Mouse (Mus musculus): ENCODE measurements around the gene Gm28230. TPM values are rescaled to one million over a fixed set of nuclear protein-coding genes. Genes with fewer than 3 reads are reported as not detected.

Gene Gm28230
- polyA plus RNA-seq (2012; fragmentation: generic; extraction: Trizol), result not detected
- long read RNA-seq, experiment 1, result 0 reads
- long read RNA-seq, experiment 2, result 0 reads

GRCm38 (mm10) chr2:74726551-74726950 lies at the start of gene Gm28230:
Gm28230 (plus strand) TSS chr2:74726728.
- peaks cover 64% of the 10 kb centered on the region for H3K27me3 ChIP-seq (ENCODE audit: control insufficient read depth, insufficient read depth, insufficient read length)
- no peaks in the 10 kb centered on the region for H3K79me3 ChIP-seq (ENCODE audit: low read depth)
- H3ac ChIP-seq (ENCODE audit: control insufficient read depth, insufficient read length, low read depth), result no peak within 1 kb of the TSS
- H3K4me3 ChIP-seq (ENCODE audit: insufficient read depth, poor library complexity, severe bottlenecking), result no peak within 1 kb of the TSS
- H3K36me3 ChIP-seq (ENCODE audit: control insufficient read depth, insufficient read depth), result no peaks in the 10 kb centered on the region
- no peak for TF ChIP-seq MAX (IDR thresholded peaks at IDR 0.05)
- no peak for TF ChIP-seq MYOG (IDR thresholded peaks at IDR 0.05; ENCODE audit: control insufficient read depth, extremely low read depth, insufficient read length)
- no peak for TF ChIP-seq CEBPB (IDR thresholded peaks at IDR 0.05; ENCODE audit: low read depth)
- no peak for TF ChIP-seq FOSL1 (IDR thresholded peaks at IDR 0.05; ENCODE audit: insufficient read depth, low read length, poor library complexity, severe bottlenecking)
- TF ChIP-seq MYOD1 (IDR thresholded peaks at IDR 0.05; ENCODE audit: control insufficient read depth, insufficient read length, low read depth), result no peak
- TF ChIP-seq CTCF (IDR thresholded peaks at IDR 0.05; ENCODE audit: control insufficient read depth, insufficient read depth, insufficient read length), result no peak
- TF ChIP-seq USF1 (IDR thresholded peaks at IDR 0.05; ENCODE audit: low read depth), result no peak
- H3K79me2 ChIP-seq (ENCODE audit: control insufficient read depth, insufficient read depth), result no peaks in the 10 kb centered on the region

- Histone ChIP-seq H3ac (ENCODE audit: control insufficient read depth, insufficient read length, low read depth) (no peak overlapping the region), H3K79me3 (ENCODE audit: low read depth) (no peaks in the 10 kb centered on the region), H3K27me3 (ENCODE audit: control insufficient read depth, insufficient read depth, insufficient read length) (peaks cover 66% of the 10 kb centered on the region), H3K4me3 (ENCODE audit: insufficient read depth, poor library complexity, severe bottlenecking) (no peak overlapping the region), H3K36me3 (ENCODE audit: control insufficient read depth, insufficient read depth) (no peaks in the 10 kb centered on the region), H3K79me2 (ENCODE audit: control insufficient read depth, insufficient read depth) (no peaks in the 10 kb centered on the region)
- TF ChIP-seq CEBPB (IDR thresholded peaks at IDR 0.05; ENCODE audit: low read depth) (no peak), FOSL1 (IDR thresholded peaks at IDR 0.05; ENCODE audit: insufficient read depth, low read length, poor library complexity, severe bottlenecking) (no peak), MAX (IDR thresholded peaks at IDR 0.05) (no peak), CTCF (IDR thresholded peaks at IDR 0.05; ENCODE audit: control insufficient read depth, insufficient read depth, insufficient read length) (no peak), USF1 (IDR thresholded peaks at IDR 0.05; ENCODE audit: low read depth) (no peak), MYOG (IDR thresholded peaks at IDR 0.05; ENCODE audit: control insufficient read depth, extremely low read depth, insufficient read length) (no peak), MYOD1 (IDR thresholded peaks at IDR 0.05; ENCODE audit: control insufficient read depth, insufficient read length, low read depth) (no peak)
These were observed 49.4 kb upstream of the Gm28230 start for GRCm38 (mm10) chr2:74677106-74677505.

GRCm38 (mm10) chr2:74678891-74679595 lies 47.5 kb upstream of the Gm28230 start, which contains the start of gene Hoxd11:
Hoxd11 (plus strand) TSS chr2:74679557.
- TF ChIP-seq MAX (IDR thresholded peaks at IDR 0.05), result no peak
- TF ChIP-seq MYOG (IDR thresholded peaks at IDR 0.05; ENCODE audit: control insufficient read depth, extremely low read depth, insufficient read length), result no peak
- no peak for TF ChIP-seq USF1 (IDR thresholded peaks at IDR 0.05; ENCODE audit: low read depth)
- TF ChIP-seq CTCF (IDR thresholded peaks at IDR 0.05; ENCODE audit: control insufficient read depth, insufficient read depth, insufficient read length), result no peak
- TF ChIP-seq FOSL1 (IDR thresholded peaks at IDR 0.05; ENCODE audit: insufficient read depth, low read length, poor library complexity, severe bottlenecking), result no peak
- TF ChIP-seq MYOD1 (IDR thresholded peaks at IDR 0.05; ENCODE audit: control insufficient read depth, insufficient read length, low read depth), result no peak
- no peak for TF ChIP-seq CEBPB (IDR thresholded peaks at IDR 0.05; ENCODE audit: low read depth)
- H3K79me2 ChIP-seq (ENCODE audit: control insufficient read depth, insufficient read depth), result no peaks in the 10 kb centered on the region
- H3K36me3 ChIP-seq (ENCODE audit: control insufficient read depth, insufficient read depth), result no peaks in the 10 kb centered on the region
- no peaks in the 10 kb centered on the region for H3K79me3 ChIP-seq (ENCODE audit: low read depth)
- peaks cover 66% of the 10 kb centered on the region for H3K27me3 ChIP-seq (ENCODE audit: control insufficient read depth, insufficient read depth, insufficient read length)
- no peak within 1 kb of the TSS for H3ac ChIP-seq (ENCODE audit: control insufficient read depth, insufficient read length, low read depth)
- no peak within 1 kb of the TSS for H3K4me3 ChIP-seq (ENCODE audit: insufficient read depth, poor library complexity, severe bottlenecking)

GRCm38 (mm10) chr2:74679596-74679971 lies 46.9 kb upstream of the Gm28230 start:
- no peaks in the 10 kb centered on the region for H3K36me3 ChIP-seq (ENCODE audit: control insufficient read depth, insufficient read depth)
- no peak overlapping the region for H3ac ChIP-seq (ENCODE audit: control insufficient read depth, insufficient read length, low read depth)
- H3K4me3 ChIP-seq (ENCODE audit: insufficient read depth, poor library complexity, severe bottlenecking), result no peak overlapping the region
- TF ChIP-seq MYOG (IDR thresholded peaks at IDR 0.05; ENCODE audit: control insufficient read depth, extremely low read depth, insufficient read length), result no peak
- TF ChIP-seq CEBPB (IDR thresholded peaks at IDR 0.05; ENCODE audit: low read depth), result no peak
- TF ChIP-seq FOSL1 (IDR thresholded peaks at IDR 0.05; ENCODE audit: insufficient read depth, low read length, poor library complexity, severe bottlenecking), result no peak
- TF ChIP-seq CTCF (IDR thresholded peaks at IDR 0.05; ENCODE audit: control insufficient read depth, insufficient read depth, insufficient read length), result no peak
- no peak for TF ChIP-seq MYOD1 (IDR thresholded peaks at IDR 0.05; ENCODE audit: control insufficient read depth, insufficient read length, low read depth)
- no peak for TF ChIP-seq MAX (IDR thresholded peaks at IDR 0.05)
- TF ChIP-seq USF1 (IDR thresholded peaks at IDR 0.05; ENCODE audit: low read depth), result no peak
- H3K79me3 ChIP-seq (ENCODE audit: low read depth), result no peaks in the 10 kb centered on the region
- H3K79me2 ChIP-seq (ENCODE audit: control insufficient read depth, insufficient read depth), result no peaks in the 10 kb centered on the region
- H3K27me3 ChIP-seq (ENCODE audit: control insufficient read depth, insufficient read depth, insufficient read length), result peaks cover 61% of the 10 kb centered on the region

GRCm38 (mm10) chr2:74679980-74680379 lies 46.5 kb upstream of the Gm28230 start:
- H3ac ChIP-seq (ENCODE audit: control insufficient read depth, insufficient read length, low read depth), result no peak overlapping the region
- H3K79me2 ChIP-seq (ENCODE audit: control insufficient read depth, insufficient read depth), result no peaks in the 10 kb centered on the region
- H3K27me3 ChIP-seq (ENCODE audit: control insufficient read depth, insufficient read depth, insufficient read length), result peaks cover 57% of the 10 kb centered on the region
- no peaks in the 10 kb centered on the region for H3K36me3 ChIP-seq (ENCODE audit: control insufficient read depth, insufficient read depth)
- TF ChIP-seq USF1 (IDR thresholded peaks at IDR 0.05; ENCODE audit: low read depth), result no peak
- no peak for TF ChIP-seq FOSL1 (IDR thresholded peaks at IDR 0.05; ENCODE audit: insufficient read depth, low read length, poor library complexity, severe bottlenecking)
- TF ChIP-seq CTCF (IDR thresholded peaks at IDR 0.05; ENCODE audit: control insufficient read depth, insufficient read depth, insufficient read length), result no peak
- TF ChIP-seq MYOD1 (IDR thresholded peaks at IDR 0.05; ENCODE audit: control insufficient read depth, insufficient read length, low read depth), result no peak
- no peak for TF ChIP-seq MYOG (IDR thresholded peaks at IDR 0.05; ENCODE audit: control insufficient read depth, extremely low read depth, insufficient read length)
- no peak for TF ChIP-seq MAX (IDR thresholded peaks at IDR 0.05)
- no peak for TF ChIP-seq CEBPB (IDR thresholded peaks at IDR 0.05; ENCODE audit: low read depth)
- no peaks in the 10 kb centered on the region for H3K79me3 ChIP-seq (ENCODE audit: low read depth)
- no peak overlapping the region for H3K4me3 ChIP-seq (ENCODE audit: insufficient read depth, poor library complexity, severe bottlenecking)
